Mouse (Mus musculus) embryonic fibroblast, embryonic 13.5 days (primary cell): ENCODE data around the gene Gm29609.

Experiments
- CTCF ChIP-seq: IDR thresholded peaks from 2 replicates; pipeline ENCODE4 v1.5.1; 2011; ENCODE audit warnings: mild to moderate bottlenecking, control low read depth, low read length, moderate library complexity, borderline replicate concordance; ENCODE audit not compliant: insufficient read depth
- POLR2A ChIP-seq: IDR thresholded peaks from 2 replicates; pipeline ENCODE4 v1.6.1; 2011; ENCODE audit warnings: low read depth, mild to moderate bottlenecking, control low read depth, low read length, moderate library complexity

DNA sequence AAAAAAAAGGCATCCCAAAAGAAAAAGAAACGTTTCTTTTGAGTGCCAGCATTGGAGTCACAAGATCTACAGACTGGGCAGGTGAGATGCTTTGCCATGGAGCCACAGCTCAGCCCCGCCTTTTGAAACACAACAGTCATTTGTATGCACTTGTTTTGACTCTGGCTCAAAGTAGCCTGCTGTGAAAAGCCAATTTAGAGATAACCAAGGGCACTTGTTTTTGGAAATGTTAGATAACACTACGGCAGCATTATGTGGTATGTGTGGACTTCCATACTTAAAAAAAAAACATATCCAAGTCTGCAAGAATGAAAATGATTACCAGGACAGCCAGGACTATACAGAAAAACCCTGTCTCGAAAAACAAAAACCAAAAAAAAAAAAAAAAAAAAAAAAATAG lies 4.0 kb upstream of the Gm29609 start:
- TF ChIP-seq CTCF (no peak), POLR2A (no peak)
